Mouse (Mus musculus): ENCODE data around the gene Zfp446.

DNA sequence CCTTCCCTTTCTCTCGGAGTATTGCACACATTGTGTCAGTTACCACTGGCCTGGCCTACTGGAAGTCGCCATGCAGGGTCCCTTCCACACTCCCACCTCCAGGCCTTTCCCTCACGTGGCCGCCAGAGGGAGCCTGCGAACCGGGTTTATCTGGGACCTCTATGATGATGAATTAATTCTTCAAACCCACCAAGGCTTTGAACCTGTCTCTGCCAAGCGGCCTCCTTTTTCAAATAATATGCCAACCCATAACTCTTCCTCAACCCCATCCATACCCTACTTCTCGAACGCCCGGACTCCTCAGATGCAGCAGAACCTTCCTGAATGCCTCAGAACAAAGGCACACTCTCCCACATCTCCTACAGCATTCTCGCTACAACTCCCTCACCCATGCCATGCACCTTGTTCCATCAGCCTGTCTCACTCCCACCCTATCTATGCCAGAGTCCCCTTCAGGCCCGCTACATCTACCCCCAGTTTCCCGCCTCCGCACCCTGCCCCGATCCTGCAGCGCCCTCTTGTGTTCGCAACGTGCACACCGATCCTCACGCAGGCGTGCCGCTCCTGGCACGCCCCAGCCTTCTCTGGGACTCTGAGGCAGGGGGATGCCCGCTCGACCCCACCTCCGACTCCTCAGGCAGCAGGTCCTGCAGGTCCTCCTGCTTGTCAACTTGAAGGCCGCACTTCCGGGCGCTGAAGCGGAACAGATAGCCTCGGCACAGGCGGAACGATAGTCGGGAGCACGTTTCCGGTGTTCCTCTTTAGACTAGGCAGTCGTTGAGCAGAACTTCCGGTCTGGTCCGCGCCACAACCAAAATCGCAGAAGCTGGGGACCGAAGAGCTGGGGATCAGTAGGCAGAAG is 31.7 kb downstream of the Zfp446 start:
- TF ChIP-seq GATA1 (IDR thresholded peaks at IDR 0.05; ENCODE audit: borderline replicate concordance, low read length) (no peak), FLI1 (IDR thresholded peaks at IDR 0.05; ENCODE audit: low read length) (peak; percentile 97; the same call in 1 of the 2 replicates)
